Mouse (Mus musculus) heart, postnatal 10 days (tissue): ENCODE measurements around the gene Scube3. TPM values are rescaled to one million over a fixed set of nuclear protein-coding genes. Genes with fewer than 3 reads are reported as not detected.

ENCODE experiments used
- DNase-seq, 2 experiments: peaks; one replicate each; pipeline ENCODE4 v3.0.0; 2021
- intact Hi-C: fragments of 180-260 bp; cut with DNase I; formaldehyde crosslinking; loops from one replicate; pipeline ENCODE4 v1.15.1; 2025
- total RNA-seq, 2 experiments: library from RNA; stranded (reverse); gene quantifications; 2 replicates each; pipeline ENCODE4 v1.2.3; 2021

The Scube3 gene
- total RNA-seq, 2 experiments from 2014 or later, result 0.82 to 1.0 TPM

- intact Hi-C loops, result loop anchor here (5.0 kb wide), 1 partner anchor 263 kb away; the partner anchor contains the start of genes Anks1 and Taf11
- no peak for DNase-seq
Observed at GRCm38 (mm10) chr17:28170460-28171305, 28.7 kb downstream of the Scube3 start.

- no peak for DNase-seq
- intact Hi-C loops, result loop anchor here (5.0 kb wide), 1 partner anchor 265 kb away; the partner anchor contains the start of genes Anks1 and Taf11
Observed at GRCm38 (mm10) chr17:28172690-28173089, 30.7 kb downstream of the Scube3 start.

GRCm38 (mm10) chr17:28176775-28177539 is 35.0 kb downstream of the Scube3 start, which contains the start of gene Zfp523:
Gene Zfp523, plus strand, starts transcription at chr17:28177129.
- intact Hi-C loops, result no loop called here

GRCm38 (mm10) chr17:28177540-28178046 is 35.7 kb downstream of the Scube3 start:
- intact Hi-C loops, result no loop called here

More at GRCm38 (mm10) chr17:28176775-28177539, 35.0 kb downstream of the Scube3 start, which contains the start of gene Zfp523:
- DNase-seq, result peak; percentile 90 to 94

GRCm38 (mm10) chr17:28180331-28180730 is 38.4 kb downstream of the Scube3 start:
- peak; percentile 68 to 72 for DNase-seq
- intact Hi-C loops, result no loop called here

More at GRCm38 (mm10) chr17:28177540-28178046, 35.7 kb downstream of the Scube3 start:
- no peak for DNase-seq

GRCm38 (mm10) chr17:28180783-28181544 is 39.0 kb downstream of the Scube3 start:
- intact Hi-C loops, result no loop called here
- DNase-seq, result no peak

GRCm38 (mm10) chr17:28184971-28185638 is 43.2 kb downstream of the Scube3 start:
- DNase-seq, result no peak
- intact Hi-C loops, result no loop called here

GRCm38 (mm10) chr17:28188313-28188712 is 46.4 kb downstream of the Scube3 start:
- intact Hi-C loops, result no loop called here
- DNase-seq, result no peak

- DNase-seq, result no peak
- intact Hi-C loops, result no loop called here
Observed at GRCm38 (mm10) chr17:28192754-28193153, 50.8 kb downstream of the Scube3 start.

GRCm38 (mm10) chr17:28193559-28193958 is 51.6 kb downstream of the Scube3 start:
- DNase-seq, result no peak
- intact Hi-C loops, result no loop called here

- intact Hi-C loops, result no loop called here
- no peak for DNase-seq
Observed at GRCm38 (mm10) chr17:28195033-28195432, 53.1 kb downstream of the Scube3 start.

GRCm38 (mm10) chr17:28197646-28198045 is 55.7 kb downstream of the Scube3 start:
- intact Hi-C loops, result no loop called here
- DNase-seq, result no peak

- intact Hi-C loops, result no loop called here
- DNase-seq, result no peak
Observed at GRCm38 (mm10) chr17:28201982-28202381, 60.0 kb downstream of the Scube3 start.

- peak; percentile 45 to 63 for DNase-seq
- intact Hi-C loops, result no loop called here
Observed at GRCm38 (mm10) chr17:28204052-28204720, 62.2 kb downstream of the Scube3 start.

- DNase-seq, result no peak
- intact Hi-C loops, result loop anchor here (5.0 kb wide), 1 partner anchor 167 kb away; no protein-coding TSS in a partner anchor
Observed at GRCm38 (mm10) chr17:28205443-28205842, 63.5 kb downstream of the Scube3 start.

- intact Hi-C loops, result loop anchor here (2.0 to 5.0 kb wide), 2 partner anchors 18 to 165 kb away; no protein-coding TSS in a partner anchor
- no peak for DNase-seq
Observed at GRCm38 (mm10) chr17:28207092-28207491, 65.2 kb downstream of the Scube3 start.

- intact Hi-C loops, result loop anchor here (2.0 to 5.0 kb wide), 2 partner anchors 17 to 165 kb away; no protein-coding TSS in a partner anchor
- peak; percentile 84 to 88 for DNase-seq
Observed at GRCm38 (mm10) chr17:28207591-28208313, 65.8 kb downstream of the Scube3 start, which contains the start of gene Def6. Gene Def6, plus strand, starts transcription at chr17:28207778.

GRCm38 (mm10) chr17:28208314-28208612 is 66.3 kb downstream of the Scube3 start:
- intact Hi-C loops, result loop anchor here (5.0 kb wide), 1 partner anchor 164 kb away; no protein-coding TSS in a partner anchor
- DNase-seq, result no peak
